Mouse (Mus musculus) limb, embryonic 14.5 days (tissue): ENCODE data around the gene Hist1h2ai. TPM values are rescaled to one million over a fixed set of nuclear protein-coding genes. Genes with fewer than 3 reads are reported as not detected.

Experiments
- ATAC-seq: fragments of 200-750 bp; cut with Nextera tagmentation; 2 replicates; pipeline ENCODE4 v1.8.0; 2017; ENCODE audit warnings: low read depth, moderate number of reproducible peaks, moderate TSS enrichment; ENCODE audit not compliant: low FRiP score
- DNase-seq: peaks from one replicate; pipeline ENCODE4 v3.0.0-alpha.2; 2015; ENCODE audit warnings: low spot score
- H3K27ac ChIP-seq: fragments of 300-500 bp; sonication (generic); replicated peaks from 2 replicates; pipeline ENCODE4 v1.5.1; 2014; ENCODE audit warnings: low read depth, mild to moderate bottlenecking, low read length, moderate library complexity, mixed read lengths
- H3K27me3 ChIP-seq: fragments of 300-500 bp; sonication (generic); 2 replicates; pipeline ENCODE4 v1.6.1; 2014; ENCODE audit warnings: low read length, mixed read lengths; ENCODE audit not compliant: control insufficient read depth, insufficient read depth
- H3K36me3 ChIP-seq: fragments of 300-500 bp; sonication (generic); 2 replicates; pipeline ENCODE4 v1.6.1; 2014; ENCODE audit warnings: mild to moderate bottlenecking, low read length, moderate library complexity, mixed read lengths; ENCODE audit not compliant: control insufficient read depth, insufficient read depth
- H3K4me1 ChIP-seq: fragments of 300-500 bp; sonication (generic); 2 replicates; pipeline ENCODE4 v1.6.1; 2014; ENCODE audit warnings: antibody characterized with exemption, low read length, mixed read lengths; ENCODE audit not compliant: control insufficient read depth, insufficient read depth
- H3K4me2 ChIP-seq: fragments of 300-500 bp; sonication (generic); replicated peaks from 2 replicates; pipeline ENCODE4 v1.6.1; 2014; ENCODE audit warnings: low read depth, mild to moderate bottlenecking, low read length, moderate library complexity; ENCODE audit not compliant: severe bottlenecking
- H3K4me3 ChIP-seq: fragments of 300-500 bp; sonication (generic); replicated peaks from 2 replicates; pipeline ENCODE4 v1.5.1; 2014; ENCODE audit warnings: low read length
- H3K9ac ChIP-seq: fragments of 300-500 bp; sonication (generic); 2 replicates; pipeline ENCODE4 v1.6.1; 2014; ENCODE audit warnings: mild to moderate bottlenecking, low read depth, low read length, moderate library complexity; ENCODE audit not compliant: severe bottlenecking
- H3K9me3 ChIP-seq: fragments of 300-500 bp; sonication (generic); 2 replicates; pipeline ENCODE4 v1.6.1; 2016; ENCODE audit warnings: low read length; ENCODE audit not compliant: control insufficient read depth
- POLR2A ChIP-seq: fragments of 200-500 bp; IDR thresholded peaks from 2 replicates; pipeline ENCODE4 v1.8.0; 2012; ENCODE audit warnings: inconsistent platforms, mild to moderate bottlenecking, moderate library complexity, borderline replicate concordance; ENCODE audit not compliant: insufficient read depth, insufficient read length; ENCODE audit errors: extremely low read depth
- WGBS: fragments of 180-500 bp; shearing (Covaris S2); extraction: QIAGEN DNeasy Blood & Tissue Kit; methylation state at CpG from one replicate; pipeline ENCODE4 v1.1.7; 2014; 5-methylcytosine and 5-hydroxymethylcytosine counted together
- polyA plus RNA-seq, 2 experiments: library from polyadenylated mRNA; depleted of rRNA in 1 of 2; stranded (reverse) in 1 of 2; unstranded in 1 of 2; fragments of >200 nt; fragmentation: Nextera tagmentation in 1 of 2; extraction: Ambion mirVana in 1 of 2; gene quantifications; 2 replicates each; pipeline versions ENCODE4 v1.2.1 to v1.2.3; 2012 to 2014

The Hist1h2ai gene
- polyA plus RNA-seq, 2 experiments: 17.5 to 38.1 TPM

GRCm38 (mm10) chr13:21722373-21722925, 6.2 kb downstream of the Hist1h2ai start:
- ATAC-seq: no peak; the same call in 1 of the 2 replicates
- peak overlapping the region; percentile 82 for H3K27ac ChIP-seq
- 2% methylated on average over 10 of the region's 11 CpGs for WGBS
- no peaks in the 10 kb centered on the region for H3K27me3 ChIP-seq
- no peaks in the 10 kb centered on the region for H3K36me3 ChIP-seq
- no peaks in the 10 kb centered on the region for H3K9me3 ChIP-seq
- TF ChIP-seq POLR2A: peak; percentile 54; the same call in 1 of the 2 replicates
- H3K4me2 ChIP-seq: peak overlapping the region; percentile 54
- H3K9ac ChIP-seq: peak overlapping the region; percentile 51
- peak; percentile 42 for DNase-seq
- H3K4me3 ChIP-seq: peak overlapping the region; percentile 40
- peaks cover 20% of the 10 kb centered on the region for H3K4me1 ChIP-seq

DNA sequence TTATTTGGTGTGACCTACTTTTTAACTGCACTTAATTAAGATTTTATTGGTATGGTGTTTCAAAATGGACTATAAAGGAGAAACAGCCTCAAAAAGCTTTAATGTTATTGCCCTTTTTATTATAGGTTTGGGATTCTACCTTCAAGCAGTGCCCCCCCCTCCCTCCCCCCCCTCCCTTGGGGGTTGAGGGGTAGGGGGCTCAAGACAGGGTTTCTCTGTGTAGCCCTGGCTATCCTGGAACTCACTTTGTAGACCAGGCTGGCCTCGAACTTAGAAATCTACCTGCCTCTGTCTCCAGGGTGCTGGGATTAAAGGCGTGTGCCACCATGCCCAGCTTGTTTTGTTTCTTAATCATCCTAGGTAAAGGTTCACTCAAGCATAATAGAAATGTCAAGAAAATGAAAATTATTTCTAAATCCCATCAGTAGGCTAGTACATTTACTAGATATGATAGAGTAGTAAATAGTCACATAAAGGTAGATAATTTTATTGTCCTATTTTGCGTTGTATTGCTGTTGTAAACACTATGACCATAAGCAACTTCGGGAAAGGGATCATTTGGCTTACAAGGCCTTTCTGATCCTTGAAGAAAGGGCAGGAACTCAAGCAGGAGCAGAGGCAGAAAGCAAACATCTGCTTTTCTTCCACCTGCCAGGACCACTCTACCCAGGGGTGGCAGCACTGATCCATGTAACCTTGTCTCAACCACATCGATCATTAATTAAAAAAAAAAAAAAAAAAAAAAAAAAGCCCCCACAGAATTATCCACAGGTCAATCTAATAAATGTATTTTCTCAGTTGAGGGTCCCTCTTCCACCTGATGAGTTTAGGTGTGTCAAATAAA, 7.0 kb downstream of the Hist1h2ai start:
- TF ChIP-seq POLR2A: no peak
- Histone ChIP-seq H3K9me3 (no peaks in the 10 kb centered on the region), H3K4me1 (peaks cover 19% of the 10 kb centered on the region), H3K27me3 (no peaks in the 10 kb centered on the region), H3K9ac (no peak overlapping the region), H3K4me2 (peak overlapping the region; percentile 54), H3K27ac (peak overlapping the region; percentile 82; the same call in 1 of the 2 replicates), H3K36me3 (no peaks in the 10 kb centered on the region), H3K4me3 (0 out of 2 replicates have a peak overlapping the region, but pooled peaks have one; percentile 40)
- DNase-seq (no peak), ATAC-seq (no peak)
- WGBS: 21% methylated on average over 5 of the region's 5 CpGs

DNA sequence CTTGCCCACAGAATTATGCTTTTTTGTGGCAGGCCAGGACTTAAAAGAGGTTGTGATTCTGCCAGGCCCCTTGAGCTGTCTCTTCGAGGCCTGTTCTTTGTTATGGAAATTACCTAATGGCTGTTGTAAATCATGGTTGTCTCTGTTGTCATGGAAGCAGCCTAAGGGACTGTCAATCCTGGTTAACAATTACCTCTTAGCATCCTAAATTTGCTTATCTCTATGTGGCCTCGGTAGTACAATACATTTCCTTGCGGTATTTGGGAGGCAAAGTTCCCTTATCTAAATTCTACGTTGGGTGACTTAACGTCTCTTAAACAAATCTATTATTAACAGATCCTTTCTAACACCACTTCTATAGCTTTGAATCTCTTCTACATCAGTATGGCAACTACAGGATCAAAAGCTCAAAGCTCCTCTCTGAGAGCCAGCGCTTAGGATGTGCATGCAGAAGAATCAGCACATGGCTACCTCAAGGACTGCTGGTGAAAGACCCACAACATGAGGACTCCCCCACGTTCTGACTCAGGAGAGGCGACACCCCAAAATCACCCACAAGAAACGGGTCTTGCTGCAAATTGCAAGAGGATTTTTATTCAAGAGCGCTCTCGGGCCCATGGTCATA, 11.8 kb downstream of the Hist1h2ai start:
- H3K4me2 ChIP-seq: no peak overlapping the region
- H3K4me1 ChIP-seq: no peaks in the 10 kb centered on the region
- no peak overlapping the region for H3K4me3 ChIP-seq
- no peak for TF ChIP-seq POLR2A
- H3K27ac ChIP-seq: no peak overlapping the region
- DNase-seq (no peak), ATAC-seq (no peak)
- no peak overlapping the region for H3K9ac ChIP-seq
- no peaks in the 10 kb centered on the region for H3K36me3 ChIP-seq
- H3K9me3 ChIP-seq: no peaks in the 10 kb centered on the region
- WGBS: 31% methylated on average over 10 of the region's 11 CpGs
- no peaks in the 10 kb centered on the region for H3K27me3 ChIP-seq

- ATAC-seq: no peak
- Histone ChIP-seq H3K4me2 (no peak overlapping the region), H3K4me1 (no peaks in the 10 kb centered on the region), H3K27ac (no peak overlapping the region), H3K27me3 (no peaks in the 10 kb centered on the region), H3K36me3 (no peaks in the 10 kb centered on the region), H3K4me3 (no peak overlapping the region), H3K9ac (no peak overlapping the region), H3K9me3 (no peaks in the 10 kb centered on the region)
- no peak for TF ChIP-seq POLR2A
- WGBS: 12% methylated on average over 1 of the region's 1 CpGs
- DNase-seq: no peak
Measured at GRCm38 (mm10) chr13:21729544-21729943, 13.3 kb downstream of the Hist1h2ai start.

GRCm38 (mm10) chr13:21733466-21733865, 17.2 kb downstream of the Hist1h2ai start:
- H3K36me3 ChIP-seq: no peaks in the 10 kb centered on the region
- no peak overlapping the region for H3K4me3 ChIP-seq
- H3K27ac ChIP-seq: peak overlapping the region; percentile 97
- H3K9me3 ChIP-seq: no peaks in the 10 kb centered on the region
- H3K4me2 ChIP-seq: no peak overlapping the region
- H3K4me1 ChIP-seq: peaks cover 5% of the 10 kb centered on the region; the same call in 1 of the 2 replicates
- no peak for DNase-seq
- no peaks in the 10 kb centered on the region for H3K27me3 ChIP-seq
- 63% methylated on average over 5 of the region's 5 CpGs for WGBS
- no peak for ATAC-seq
- H3K9ac ChIP-seq: no peak overlapping the region
- no peak for TF ChIP-seq POLR2A
